Mouse (Mus musculus) erythroblast, embryonic 14.5 days (primary cell): ENCODE results near the gene Rnft1. TPM values are rescaled to one million over a fixed set of nuclear protein-coding genes. Genes with fewer than 3 reads are reported as not detected.

Source experiments
- H3K27me3 ChIP-seq: 2 replicates; pipeline ENCODE4 v1.6.1; 2012; ENCODE audit warnings: inconsistent platforms; ENCODE audit not compliant: control insufficient read depth
- H3K36me3 ChIP-seq: 2 replicates; pipeline ENCODE4 v1.6.1; 2012; ENCODE audit warnings: mild to moderate bottlenecking, inconsistent platforms; ENCODE audit not compliant: control insufficient read depth
- H3K4me1 ChIP-seq: 2 replicates; pipeline ENCODE4 v1.6.1; 2012; ENCODE audit warnings: inconsistent platforms; ENCODE audit not compliant: control insufficient read depth
- H3K4me3 ChIP-seq: replicated peaks from 2 replicates; pipeline ENCODE3; 2012; ENCODE audit warnings: moderate library complexity, mild to moderate bottlenecking, inconsistent platforms
- H3K9me3 ChIP-seq: 2 replicates; pipeline ENCODE4 v1.6.1; 2012; ENCODE audit warnings: low read length, inconsistent platforms, mixed read lengths; ENCODE audit not compliant: control insufficient read depth
- GATA1 ChIP-seq: IDR thresholded peaks from 2 replicates; pipeline ENCODE4 v1.6.1; 2012; ENCODE audit warnings: low read length, inconsistent platforms, mixed read lengths
- TAL1 ChIP-seq: IDR thresholded peaks from 3 replicates; pipeline ENCODE4 v1.6.1; 2012; ENCODE audit warnings: low read length, inconsistent platforms, mixed read lengths
- polyA plus RNA-seq: library from polyadenylated mRNA; stranded (reverse); fragments of >175 nt; gene quantifications from 2 replicates; pipeline ENCODE4 v1.2.3, GENCODE M21; 2012

Rnft1 gene
- polyA plus RNA-seq, 1 experiment, result 0.13 TPM

- Histone ChIP-seq H3K4me3 (no peak overlapping the region), H3K9me3 (no peaks in the 10 kb centered on the region), H3K27me3 (no peaks in the 10 kb centered on the region), H3K36me3 (peaks cover 33% of the 10 kb centered on the region), H3K4me1 (peaks cover 28% of the 10 kb centered on the region)
- TF ChIP-seq TAL1 (no peak), GATA1 (no peak)
These were observed 54.3 kb downstream of the Rnft1 start for GRCm38 (mm10) chr11:86538786-86539185.

GRCm38 (mm10) chr11:86539716-86540475, 55.4 kb downstream of the Rnft1 start:
- Histone ChIP-seq H3K9me3 (no peaks in the 10 kb centered on the region), H3K36me3 (peaks cover 23% of the 10 kb centered on the region), H3K27me3 (no peaks in the 10 kb centered on the region), H3K4me3 (no peak overlapping the region), H3K4me1 (peaks cover 30% of the 10 kb centered on the region)
- TF ChIP-seq GATA1 (no peak), TAL1 (no peak)

GRCm38 (mm10) chr11:86540476-86540845, 56.0 kb downstream of the Rnft1 start:
- H3K27me3 ChIP-seq, result no peaks in the 10 kb centered on the region
- H3K36me3 ChIP-seq, result peaks cover 22% of the 10 kb centered on the region
- H3K4me1 ChIP-seq, result peaks cover 30% of the 10 kb centered on the region
- H3K9me3 ChIP-seq, result no peaks in the 10 kb centered on the region
- no peak overlapping the region for H3K4me3 ChIP-seq
- no peak for TF ChIP-seq TAL1
- TF ChIP-seq GATA1, result no peak

GRCm38 (mm10) chr11:86542851-86543250, 58.4 kb downstream of the Rnft1 start:
- Histone ChIP-seq H3K4me3 (peak overlapping the region; percentile 86), H3K36me3 (peaks cover 22% of the 10 kb centered on the region), H3K9me3 (no peaks in the 10 kb centered on the region), H3K27me3 (no peaks in the 10 kb centered on the region), H3K4me1 (peaks cover 42% of the 10 kb centered on the region)
- TF ChIP-seq TAL1, result no peak
- no peak for TF ChIP-seq GATA1

- Histone ChIP-seq H3K4me3 (peak overlapping the region; percentile 86), H3K4me1 (peaks cover 39% of the 10 kb centered on the region), H3K9me3 (no peaks in the 10 kb centered on the region), H3K27me3 (no peaks in the 10 kb centered on the region), H3K36me3 (peaks cover 26% of the 10 kb centered on the region)
- TF ChIP-seq TAL1 (no peak), GATA1 (no peak)
These were observed 59.6 kb downstream of the Rnft1 start for GRCm38 (mm10) chr11:86543960-86544638.

DNA sequence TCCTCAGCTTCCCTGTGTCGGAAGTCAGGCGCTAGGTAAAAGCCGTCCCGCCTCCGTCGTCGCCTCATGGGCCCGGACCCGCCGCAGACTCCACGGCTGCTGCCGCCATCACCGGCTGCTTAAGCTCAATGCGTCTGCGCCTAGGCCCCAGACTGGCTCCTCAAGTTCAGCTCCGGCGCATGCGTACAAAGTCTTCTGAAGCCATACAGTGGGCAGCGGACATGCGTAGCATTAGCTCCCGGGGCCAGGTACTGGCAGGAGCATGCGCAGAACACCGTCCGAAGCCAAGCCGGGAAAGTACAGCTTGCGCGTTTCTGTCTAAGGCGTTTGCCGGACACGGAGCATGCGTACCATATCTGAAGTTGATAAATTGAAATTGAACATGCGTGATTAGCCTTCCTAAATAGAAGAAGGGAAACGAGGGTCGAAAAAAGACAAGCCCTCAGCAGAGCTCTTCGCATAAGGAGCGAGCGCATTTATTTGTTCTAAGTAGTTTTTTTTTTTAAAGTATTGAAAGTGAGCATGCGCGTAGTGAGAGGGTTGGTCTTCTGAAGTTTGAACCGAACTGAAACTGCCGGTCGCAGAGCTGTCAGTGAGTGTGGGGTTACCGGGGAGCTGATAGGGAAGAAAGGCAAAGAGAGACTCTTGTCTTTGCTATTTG, 60.3 kb downstream of the Rnft1 start, which contains the start of the genes Rps6kb1 and Tubd1:
TSS of gene Rps6kb1 (minus strand) at position 167 of the 661 bp plus-strand sequence.
TSS of gene Tubd1 (plus strand) at position 353 of the 661 bp plus-strand sequence.
- Histone ChIP-seq H3K4me1 (peaks cover 39% of the 10 kb centered on the region), H3K9me3 (no peaks in the 10 kb centered on the region), H3K4me3 (peak within 1 kb of the TSS; percentile 86), H3K36me3 (peaks cover 31% of the 10 kb centered on the region), H3K27me3 (no peaks in the 10 kb centered on the region)
- TF ChIP-seq TAL1 (no peak), GATA1 (no peak)

DNA sequence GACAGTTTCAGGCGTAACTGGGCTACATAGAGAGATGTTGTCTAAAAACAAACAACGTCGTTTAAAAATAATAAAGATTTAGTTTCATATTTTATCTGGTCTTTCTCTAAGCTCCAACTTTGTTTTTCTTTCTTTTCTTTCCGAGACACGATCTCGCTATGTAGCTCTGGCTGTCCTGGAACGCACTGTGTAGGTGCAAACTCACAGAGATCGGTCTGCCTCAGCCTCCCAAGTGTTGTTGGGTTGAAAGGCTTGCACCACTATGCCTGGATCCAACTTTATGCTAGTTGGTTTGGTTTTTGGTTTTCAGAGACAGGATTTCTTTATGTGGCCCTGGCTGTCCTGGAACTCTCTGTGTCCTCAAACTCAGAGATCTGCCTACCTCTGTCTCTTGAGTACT, 61.1 kb downstream of the Rnft1 start:
- Histone ChIP-seq H3K4me3 (peak overlapping the region; percentile 86), H3K9me3 (no peaks in the 10 kb centered on the region), H3K27me3 (no peaks in the 10 kb centered on the region), H3K36me3 (peaks cover 34% of the 10 kb centered on the region), H3K4me1 (peaks cover 36% of the 10 kb centered on the region)
- TF ChIP-seq TAL1 (no peak), GATA1 (no peak)

- no peak for TF ChIP-seq TAL1
- TF ChIP-seq GATA1, result no peak
- peaks cover 29% of the 10 kb centered on the region for H3K4me1 ChIP-seq
- H3K27me3 ChIP-seq, result no peaks in the 10 kb centered on the region
- H3K36me3 ChIP-seq, result peaks cover 38% of the 10 kb centered on the region
- no peak overlapping the region for H3K4me3 ChIP-seq
- H3K9me3 ChIP-seq, result no peaks in the 10 kb centered on the region
These were observed 63.0 kb downstream of the Rnft1 start for GRCm38 (mm10) chr11:86547412-86547811.

Other genes starting within 250 kb of the Rnft1 start
- gene Ints2, start 227.1 kb upstream of the Rnft1 start, polyA plus RNA-seq, result 0.03 and 0.05 TPM in 2 replicates
- 0.34 and 0.42 TPM in 2 replicates for gene Med13, start 127.1 kb upstream of the Rnft1 start, polyA plus RNA-seq
- 0.57 and 1.4 TPM in 2 replicates for gene Rps6kb1, start 60.1 kb downstream of the Rnft1 start, polyA plus RNA-seq
- gene Tubd1, start 60.3 kb downstream of the Rnft1 start, polyA plus RNA-seq, result 0.02 and 0.09 TPM in 2 replicates
- 1.3 and 2.6 TPM in 2 replicates for gene Vmp1, start 199.2 kb downstream of the Rnft1 start, polyA plus RNA-seq
- gene Ptrh2, start 199.3 kb downstream of the Rnft1 start, polyA plus RNA-seq, result 0.08 and 0.16 TPM in 2 replicates